Mouse (Mus musculus) testis, postnatal 14 days (tissue): ENCODE data around the gene Praf2.
"Not testable (repeated sequence)": the region's sequence is repeated elsewhere in the genome, so short reads cannot be mapped to it uniquely, and the experiment has no call there.

Source experiments
- DNase-seq: peaks from one replicate; pipeline ENCODE4 v3.0.0; 2021; ENCODE audit warnings: low spot score

Praf2 gene

DNA sequence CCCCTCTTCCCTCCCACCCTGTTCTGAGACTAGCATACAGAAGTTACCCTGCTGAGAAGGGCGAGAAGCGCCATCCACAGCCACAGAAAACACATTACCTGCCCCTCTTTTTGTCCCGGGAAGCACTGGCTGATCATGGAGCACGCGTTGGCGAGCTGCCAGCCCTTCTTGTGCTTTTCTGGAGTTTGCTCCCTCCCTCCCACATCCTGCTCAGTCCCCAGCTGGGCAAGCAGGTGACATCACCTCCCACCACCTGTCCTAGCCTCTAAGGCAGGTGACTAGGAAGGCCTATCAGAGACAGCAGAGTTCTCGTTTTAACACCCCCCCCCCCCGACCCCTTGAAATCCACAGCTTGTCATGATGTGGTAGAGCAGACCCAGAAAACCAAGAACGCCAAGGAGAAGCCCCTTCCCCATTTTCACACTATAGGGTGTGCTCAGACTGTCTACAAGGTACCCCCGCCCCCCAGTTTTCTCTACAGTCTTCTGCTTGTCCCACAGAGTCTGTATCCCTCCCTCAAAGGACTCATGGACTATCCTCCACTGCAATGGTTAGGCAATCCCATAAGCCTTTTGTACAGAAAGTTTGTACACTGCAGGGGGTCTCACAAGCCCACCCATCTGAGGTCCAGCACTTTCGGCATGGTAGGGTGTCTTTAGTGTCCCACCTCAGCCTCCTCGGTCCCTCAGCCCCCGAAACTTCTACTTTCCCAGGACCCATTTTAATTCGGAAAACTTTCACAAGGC is 11.3 kb downstream of the Praf2 start:
- no peak for DNase-seq

- DNase-seq, result no peak
Observed at GRCm38 (mm10) chrX:7740082-7740819, 12.0 kb downstream of the Praf2 start.

- DNase-seq, result no peak
Observed at GRCm38 (mm10) chrX:7741103-7741502, 12.9 kb downstream of the Praf2 start.

DNA sequence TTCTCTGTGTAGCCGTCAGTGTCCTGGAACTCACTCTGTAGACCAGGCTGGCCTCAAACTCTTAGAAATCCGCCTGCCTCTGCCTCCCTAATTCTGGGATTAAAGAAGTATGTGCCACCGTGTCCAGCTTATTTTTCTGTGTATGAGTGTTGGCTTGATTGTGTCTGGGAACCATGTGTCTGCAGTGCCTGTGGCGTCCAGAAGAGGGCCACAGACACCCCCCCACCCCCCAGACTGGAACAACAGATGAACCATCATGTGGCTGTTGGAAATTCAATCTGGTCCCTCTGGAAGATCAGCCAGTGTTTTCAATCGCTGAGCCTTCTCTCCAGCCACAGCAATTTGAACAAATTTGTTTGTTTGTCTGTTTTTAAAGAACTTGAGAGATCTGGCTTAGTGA is 15.2 kb downstream of the Praf2 start:
- DNase-seq, result no peak

GRCm38 (mm10) chrX:7744940-7745339 is 16.7 kb downstream of the Praf2 start:
- DNase-seq, result no peak

GRCm38 (mm10) chrX:7745429-7745828 is 17.2 kb downstream of the Praf2 start:
- DNase-seq, result no peak

DNA sequence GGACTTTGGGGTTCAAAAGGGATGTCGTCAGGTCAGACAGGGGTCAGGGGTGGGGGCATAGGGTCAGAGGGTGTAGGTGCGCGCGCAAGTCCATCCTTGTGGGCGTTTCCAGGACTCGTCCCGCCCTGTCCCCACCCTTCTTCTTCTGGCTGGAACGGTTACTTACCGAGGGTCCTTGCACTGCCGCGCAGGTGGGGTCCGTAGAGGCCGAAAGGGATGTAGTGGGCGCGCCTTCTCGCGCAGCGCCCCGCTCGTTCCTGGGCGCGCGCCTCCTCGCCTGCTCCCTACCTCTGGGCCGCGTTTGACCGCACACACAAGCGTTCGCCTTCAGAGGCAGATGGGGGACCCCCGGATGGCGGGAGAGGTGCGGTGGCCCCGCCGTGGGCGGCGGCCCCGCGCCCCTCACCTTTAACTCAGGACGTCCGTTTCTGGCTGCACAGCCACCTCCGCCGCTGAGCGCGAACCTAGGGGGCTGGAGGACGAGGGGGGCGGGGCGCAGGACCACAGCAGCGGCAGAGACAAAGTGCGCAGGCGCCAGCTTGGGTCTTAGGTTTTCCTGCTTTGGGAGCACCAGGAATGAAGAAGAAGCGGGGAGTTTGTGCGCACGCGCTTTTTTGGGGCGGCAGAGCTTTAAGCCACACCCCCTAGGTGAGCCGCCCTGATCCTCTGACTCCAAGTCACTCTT is 22.3 kb downstream of the Praf2 start, which contains the start of gene Ccdc120:
TSS of gene Ccdc120 (minus strand) at position 474 of the 685 bp plus-strand sequence.
- peak; percentile 73 for DNase-seq

DNA sequence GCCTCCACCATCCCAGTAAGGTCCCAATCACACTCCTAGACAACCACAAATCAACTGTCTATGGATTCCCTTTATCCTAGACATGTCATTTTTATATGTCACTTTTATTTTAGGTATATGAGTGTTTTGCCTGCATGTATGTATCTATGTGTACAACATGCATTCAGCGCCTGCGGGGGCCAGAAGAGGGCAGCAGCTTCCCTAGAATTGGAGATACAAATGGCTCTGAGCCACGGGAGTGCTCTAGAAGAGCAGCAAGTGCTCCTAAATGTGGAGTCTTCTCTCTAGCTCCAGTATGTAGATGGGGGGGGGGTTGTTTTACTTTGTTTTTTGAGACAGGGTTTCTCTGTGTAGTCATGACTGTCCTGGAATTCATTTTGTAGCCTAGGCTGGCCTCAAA is 25.4 kb downstream of the Praf2 start:
- DNase-seq, result not testable (repeated sequence)

GRCm38 (mm10) chrX:7762137-7762920 is 34.1 kb downstream of the Praf2 start, which contains the start of gene Tfe3:
TSS of gene Tfe3 (plus strand) at chrX:7762560.
- peak; percentile 92 for DNase-seq

DNA sequence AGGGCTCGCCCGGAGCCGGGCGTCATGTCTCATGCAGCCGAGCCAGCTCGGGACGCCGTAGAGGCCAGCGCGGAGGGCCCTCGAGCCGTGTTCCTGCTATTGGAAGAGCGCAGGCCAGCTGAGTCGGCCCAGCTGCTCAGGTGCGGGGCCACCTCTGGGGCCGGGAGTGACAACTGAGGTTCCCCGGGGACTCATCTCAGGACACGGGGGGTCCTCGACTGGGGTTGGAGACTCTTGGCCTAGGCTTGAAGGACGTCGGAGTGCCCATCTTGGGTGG is 34.6 kb downstream of the Praf2 start:
- no peak for DNase-seq

DNA sequence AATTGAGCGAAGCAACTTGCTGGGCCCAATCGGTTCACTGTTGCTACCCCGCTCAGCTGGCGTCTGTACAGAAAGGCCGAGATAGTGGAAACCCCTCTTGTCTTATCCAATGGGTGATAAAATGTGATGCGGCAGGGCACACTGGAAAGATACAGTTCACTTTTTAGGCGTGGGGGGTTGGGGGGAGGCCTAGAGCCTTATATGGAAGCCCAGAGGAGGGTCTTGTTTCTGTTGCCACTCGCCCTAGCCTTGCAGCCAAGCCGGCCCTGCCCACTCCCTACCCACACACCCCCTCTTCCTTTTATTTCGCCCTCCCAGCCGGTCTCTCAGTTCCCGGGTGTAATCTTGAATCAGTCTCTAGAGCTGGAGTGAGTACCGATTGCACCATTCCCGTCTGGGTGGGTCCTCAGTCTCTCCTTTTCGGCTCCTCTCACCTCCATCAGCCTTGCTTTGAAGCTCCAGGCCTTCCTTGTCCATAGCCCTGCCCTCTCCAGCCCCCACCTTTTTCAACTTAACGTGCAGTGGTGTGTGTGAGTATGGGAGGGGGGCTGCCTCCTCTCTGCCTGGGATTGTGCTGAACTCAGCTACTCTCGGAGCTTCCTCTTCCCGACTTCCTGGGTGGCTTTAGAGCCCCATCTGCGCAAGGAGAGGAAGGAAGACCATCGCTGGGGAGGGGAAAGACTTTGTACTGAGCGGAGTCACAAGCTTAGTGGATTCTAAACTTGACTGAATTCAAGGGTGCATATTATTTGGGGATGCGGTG is 35.6 kb downstream of the Praf2 start:
- peak; percentile 80 for DNase-seq

DNA sequence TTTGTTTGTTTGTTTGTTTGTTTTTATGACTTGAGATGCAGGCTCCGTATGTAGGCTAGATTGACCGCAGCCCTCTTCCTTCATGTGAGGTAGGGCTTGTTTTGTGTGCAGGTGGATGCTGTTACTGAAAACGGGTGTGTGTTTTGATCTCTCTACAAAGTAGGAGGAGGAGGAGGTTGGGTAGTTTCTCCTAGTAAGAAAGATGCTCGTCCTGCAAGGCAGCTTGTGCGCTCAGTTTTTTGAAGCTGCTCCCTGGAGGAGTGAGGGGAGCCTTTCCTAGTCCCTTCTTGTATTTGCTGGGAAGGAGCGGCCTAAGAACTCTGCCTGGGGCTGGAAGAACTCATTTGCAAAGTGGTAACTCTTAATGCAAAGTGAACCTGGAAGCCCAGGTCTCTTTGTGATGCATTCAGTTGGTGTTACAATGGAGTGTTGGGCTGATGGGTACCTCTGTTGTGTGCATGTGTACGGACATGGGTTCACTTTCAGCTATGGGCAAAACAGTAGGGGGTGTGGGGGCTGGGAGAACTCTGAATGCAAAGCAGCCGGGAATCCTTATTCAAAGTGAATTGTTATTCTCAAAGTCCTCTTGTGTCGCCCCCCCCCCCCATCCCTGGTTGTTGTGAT is 36.5 kb downstream of the Praf2 start:
- no peak for DNase-seq

DNA sequence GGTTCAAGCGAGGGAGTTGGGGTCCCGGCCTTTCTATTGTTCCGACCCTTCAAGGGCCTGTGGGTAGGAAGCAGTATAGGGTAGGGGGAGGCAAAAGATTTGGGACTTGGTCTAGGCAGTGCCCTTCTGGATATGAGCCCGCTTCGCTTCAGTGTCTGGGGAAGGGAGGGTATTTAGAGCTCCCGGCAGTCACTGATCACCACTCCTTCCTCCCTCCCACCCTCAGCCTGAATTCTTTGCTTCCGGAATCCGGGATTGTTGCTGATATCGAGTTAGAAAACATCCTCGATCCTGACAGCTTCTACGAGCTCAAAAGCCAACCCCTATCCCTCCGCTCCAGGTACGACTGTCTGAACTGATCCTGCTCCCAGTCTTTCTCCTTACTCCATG is 37.0 kb downstream of the Praf2 start:
- no peak for DNase-seq

- DNase-seq, result peak; percentile 51
Observed at GRCm38 (mm10) chrX:7765764-7766163, 37.5 kb downstream of the Praf2 start.

GRCm38 (mm10) chrX:7769302-7770017 is 41.2 kb downstream of the Praf2 start:
- no peak for DNase-seq

DNA sequence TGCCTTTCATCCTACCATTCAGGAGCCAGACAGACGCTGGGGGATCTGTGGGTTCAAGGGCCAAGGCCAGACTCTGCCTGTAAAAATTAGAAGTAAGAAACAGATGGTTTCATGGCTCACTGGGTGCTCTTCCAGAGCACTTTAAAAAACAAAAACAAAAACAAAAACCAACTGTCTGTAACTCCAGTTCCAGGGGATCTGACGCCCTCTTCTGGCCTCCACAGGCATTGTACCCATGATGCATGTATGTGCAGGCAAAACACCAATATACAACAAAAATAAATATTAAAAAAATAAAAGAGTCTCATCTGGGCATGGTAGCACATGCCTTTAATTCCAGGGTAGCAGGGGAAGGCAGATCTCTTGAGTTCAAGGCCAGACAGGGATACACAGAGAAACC is 44.5 kb downstream of the Praf2 start:
- DNase-seq, result no peak

DNA sequence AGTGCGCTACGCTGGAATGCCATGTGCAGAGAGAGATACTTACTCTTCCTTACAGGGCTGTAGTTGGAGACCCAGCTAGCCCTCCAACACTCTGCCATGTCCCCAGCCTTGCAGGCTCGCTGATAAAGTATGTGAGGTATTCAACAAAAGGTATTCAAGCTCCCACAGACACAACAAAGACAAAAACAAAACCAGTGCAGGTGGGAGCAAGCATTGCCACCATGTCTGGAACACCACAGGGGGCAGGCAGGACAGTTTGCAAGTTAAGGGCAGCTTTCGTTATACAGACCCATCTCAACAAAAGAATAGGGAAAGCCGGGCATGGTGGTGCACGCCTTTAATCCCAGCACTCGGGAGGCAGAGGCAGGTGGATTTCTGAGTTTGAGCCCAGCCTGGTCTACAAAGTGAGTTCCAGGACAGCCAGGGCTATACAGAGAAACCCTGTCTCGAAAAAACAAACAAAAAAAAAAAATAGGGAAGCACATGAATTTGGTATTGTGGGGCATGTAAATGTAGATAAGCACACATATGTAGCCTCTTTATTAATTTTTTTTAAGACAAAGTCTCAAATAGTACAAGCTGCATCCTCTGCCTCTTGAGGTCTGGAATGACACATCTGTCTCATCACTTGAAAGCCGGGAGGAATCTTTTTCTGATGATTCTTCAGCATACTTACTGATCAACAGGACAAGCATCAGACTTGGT is 47.4 kb downstream of the Praf2 start:
- no peak for DNase-seq

- no peak for DNase-seq
Observed at GRCm38 (mm10) chrX:7776329-7777082, 48.3 kb downstream of the Praf2 start.
